Mouse (Mus musculus): ENCODE measurements at regions not wholly inside any gene's neighbourhood (a gene's known extent, or its start where the extent isn't known, plus 50 kb on each side); places are given as distances from the start of the nearest gene placed in this dataset.

DNA sequence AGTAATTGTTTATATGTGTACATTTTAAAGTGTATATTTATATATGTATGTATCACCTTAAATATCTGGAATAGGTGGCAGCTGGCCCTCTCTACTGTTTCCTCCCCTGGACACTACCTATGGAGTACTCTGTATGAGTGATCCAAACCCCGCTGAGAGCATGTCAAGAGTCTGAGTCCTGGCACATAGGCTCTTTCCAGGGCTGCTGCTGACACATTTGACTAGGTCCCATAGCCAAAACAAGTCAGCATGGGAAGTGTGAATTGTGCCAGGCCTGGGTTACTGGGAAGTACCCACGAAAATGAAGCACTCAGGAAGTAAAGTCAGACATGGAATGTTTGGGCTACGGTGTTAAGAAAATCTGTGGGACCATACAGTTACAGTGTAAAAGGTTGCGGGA lies 321.1 kb downstream of the Mef2c start:
- H3K4me1 ChIP-seq (ENCODE audit: control insufficient read depth, insufficient read depth, low read length) = peaks cover 6% of the 10 kb centered on the region
- H3K27ac ChIP-seq (ENCODE audit: low read length) = no peak overlapping the region
- H3K4me3 ChIP-seq (ENCODE audit: low read length) = no peak overlapping the region
- H3K9ac ChIP-seq (ENCODE audit: low read depth, low read length) = no peak overlapping the region
- no peak overlapping the region for H3K4me2 ChIP-seq (ENCODE audit: low read depth, low read length)
- H3K36me3 ChIP-seq (ENCODE audit: control insufficient read depth, insufficient read depth, low read length) = no peaks in the 10 kb centered on the region
- 80% methylated on average over 4 of the region's 4 CpGs for WGBS
- no peaks in the 10 kb centered on the region for H3K9me3 ChIP-seq (ENCODE audit: control insufficient read depth, low read length)
- H3K27me3 ChIP-seq (replicated peaks; ENCODE audit: control insufficient read depth, insufficient read depth, low read length) = no peaks in the 10 kb centered on the region
- ATAC-seq = no peak

DNA sequence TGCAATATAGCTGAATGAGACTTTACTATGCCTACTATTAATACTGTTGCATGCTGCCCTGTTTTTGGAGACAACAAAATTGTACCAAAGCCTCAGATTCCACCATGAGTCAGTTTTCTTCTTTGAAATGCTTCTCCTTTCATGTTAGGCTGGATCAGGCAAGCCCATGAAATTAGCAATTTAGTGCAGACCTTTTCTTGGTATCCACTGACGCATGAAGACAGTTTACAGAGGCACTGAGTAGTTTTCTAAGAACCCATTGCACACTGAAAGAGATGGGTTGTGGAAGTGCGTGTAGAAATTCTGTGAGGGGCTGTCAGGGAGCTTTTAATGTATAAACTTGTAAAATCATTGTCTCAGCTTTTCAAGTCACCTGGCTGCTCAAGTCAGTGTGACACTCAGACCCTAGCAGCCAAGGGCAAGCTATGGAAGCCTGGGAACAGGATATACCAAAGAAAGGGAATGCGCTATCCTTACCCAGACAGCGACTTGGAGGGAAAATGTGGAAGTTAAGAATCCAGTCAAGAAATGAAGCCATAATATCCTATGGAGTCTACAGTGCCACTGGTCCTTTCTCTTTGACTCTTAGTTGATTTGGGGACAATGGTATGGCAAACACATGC lies 323.1 kb downstream of the Mef2c start:
- H3K9me3 ChIP-seq (ENCODE audit: control insufficient read depth, low read length) = no peaks in the 10 kb centered on the region
- no peak for ATAC-seq
- H3K27me3 ChIP-seq (replicated peaks; ENCODE audit: control insufficient read depth, insufficient read depth, low read length) = no peaks in the 10 kb centered on the region
- WGBS = 75% methylated on average over 4 of the region's 4 CpGs
- no peak overlapping the region for H3K27ac ChIP-seq (ENCODE audit: low read length)
- no peaks in the 10 kb centered on the region for H3K4me1 ChIP-seq (ENCODE audit: control insufficient read depth, insufficient read depth, low read length)
- H3K9ac ChIP-seq (ENCODE audit: low read depth, low read length) = no peak overlapping the region
- H3K36me3 ChIP-seq (ENCODE audit: control insufficient read depth, insufficient read depth, low read length) = no peaks in the 10 kb centered on the region
- H3K4me3 ChIP-seq (ENCODE audit: low read length) = no peak overlapping the region
- no peak overlapping the region for H3K4me2 ChIP-seq (ENCODE audit: low read depth, low read length)

DNA sequence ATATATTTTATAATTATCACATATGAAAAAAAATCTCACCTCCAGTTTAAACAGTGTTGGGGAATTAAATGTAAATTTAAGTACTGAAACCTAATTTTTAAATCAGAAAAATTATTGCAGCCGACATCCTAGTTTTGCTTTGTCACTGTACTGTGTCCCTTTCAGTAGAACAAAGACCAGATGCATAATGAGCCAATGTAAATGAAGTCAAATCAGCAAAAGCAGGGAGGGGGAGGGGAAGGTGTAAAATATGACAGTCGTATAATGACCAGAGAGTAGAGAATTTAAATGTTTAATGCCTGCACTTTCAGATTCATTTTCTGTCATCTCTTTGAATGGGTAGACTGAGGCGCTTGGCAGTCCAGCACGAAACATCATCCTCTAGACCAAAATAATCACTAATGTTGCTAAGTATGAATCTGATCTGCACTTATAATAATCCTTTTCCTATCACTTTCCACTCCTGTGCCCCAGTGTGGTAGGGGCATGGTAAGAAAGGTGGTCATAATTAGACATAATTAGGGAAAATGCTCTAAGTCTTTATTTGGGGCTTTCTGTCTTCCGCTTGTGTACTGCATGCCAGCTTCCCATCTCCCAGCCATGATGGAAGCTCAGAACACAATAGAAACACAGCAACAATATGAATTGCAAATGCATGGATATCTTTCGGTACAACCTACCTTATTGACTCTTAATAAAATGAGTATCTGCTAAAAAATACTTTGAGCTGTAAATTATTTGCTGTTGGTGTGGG lies 356.0 kb upstream of the Tmem161b start:
- H3K9ac ChIP-seq (ENCODE audit: low read depth, low read length) = no peak overlapping the region
- H3K4me1 ChIP-seq (ENCODE audit: control insufficient read depth, insufficient read depth, low read length) = no peaks in the 10 kb centered on the region
- H3K4me2 ChIP-seq (ENCODE audit: low read depth, low read length) = no peak overlapping the region
- no peak overlapping the region for H3K4me3 ChIP-seq (ENCODE audit: low read length)
- WGBS = 78% methylated on average over 6 of the region's 6 CpGs
- no peaks in the 10 kb centered on the region for H3K27me3 ChIP-seq (replicated peaks; ENCODE audit: control insufficient read depth, insufficient read depth, low read length)
- ATAC-seq = no peak
- no peaks in the 10 kb centered on the region for H3K36me3 ChIP-seq (ENCODE audit: control insufficient read depth, insufficient read depth, low read length)
- H3K27ac ChIP-seq (ENCODE audit: low read length) = no peak overlapping the region
- H3K9me3 ChIP-seq (ENCODE audit: control insufficient read depth, low read length) = no peaks in the 10 kb centered on the region

DNA sequence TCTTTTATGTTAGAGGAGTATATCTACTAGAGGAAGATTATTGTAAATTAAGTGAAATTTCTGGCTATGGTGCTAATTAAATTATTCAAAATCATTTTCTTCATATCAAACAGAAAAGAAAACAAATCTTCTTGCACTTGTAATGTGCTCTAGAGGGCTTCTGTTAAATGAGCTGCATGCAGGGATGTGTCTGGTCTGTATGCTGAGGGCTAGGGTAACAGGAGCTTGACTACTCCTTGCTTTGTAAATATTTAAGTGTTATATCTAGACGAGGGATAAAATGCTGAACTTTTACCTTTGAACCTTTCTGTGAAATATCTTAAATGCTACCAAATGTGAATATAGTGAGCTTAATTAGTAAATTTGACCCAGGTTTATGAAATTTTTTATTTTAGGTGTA lies 354.9 kb upstream of the Tmem161b start:
- no peak overlapping the region for H3K9ac ChIP-seq (ENCODE audit: low read depth, low read length)
- no peak overlapping the region for H3K27ac ChIP-seq (ENCODE audit: low read length)
- ATAC-seq = no peak
- H3K4me2 ChIP-seq (ENCODE audit: low read depth, low read length) = no peak overlapping the region
- no peak overlapping the region for H3K4me3 ChIP-seq (ENCODE audit: low read length)
- no peaks in the 10 kb centered on the region for H3K36me3 ChIP-seq (ENCODE audit: control insufficient read depth, insufficient read depth, low read length)
- H3K4me1 ChIP-seq (ENCODE audit: control insufficient read depth, insufficient read depth, low read length) = no peaks in the 10 kb centered on the region
- H3K9me3 ChIP-seq (ENCODE audit: control insufficient read depth, low read length) = no peaks in the 10 kb centered on the region
- WGBS = 22% methylated on average over 1 of the region's 1 CpGs
- no peaks in the 10 kb centered on the region for H3K27me3 ChIP-seq (replicated peaks; ENCODE audit: control insufficient read depth, insufficient read depth, low read length)

DNA sequence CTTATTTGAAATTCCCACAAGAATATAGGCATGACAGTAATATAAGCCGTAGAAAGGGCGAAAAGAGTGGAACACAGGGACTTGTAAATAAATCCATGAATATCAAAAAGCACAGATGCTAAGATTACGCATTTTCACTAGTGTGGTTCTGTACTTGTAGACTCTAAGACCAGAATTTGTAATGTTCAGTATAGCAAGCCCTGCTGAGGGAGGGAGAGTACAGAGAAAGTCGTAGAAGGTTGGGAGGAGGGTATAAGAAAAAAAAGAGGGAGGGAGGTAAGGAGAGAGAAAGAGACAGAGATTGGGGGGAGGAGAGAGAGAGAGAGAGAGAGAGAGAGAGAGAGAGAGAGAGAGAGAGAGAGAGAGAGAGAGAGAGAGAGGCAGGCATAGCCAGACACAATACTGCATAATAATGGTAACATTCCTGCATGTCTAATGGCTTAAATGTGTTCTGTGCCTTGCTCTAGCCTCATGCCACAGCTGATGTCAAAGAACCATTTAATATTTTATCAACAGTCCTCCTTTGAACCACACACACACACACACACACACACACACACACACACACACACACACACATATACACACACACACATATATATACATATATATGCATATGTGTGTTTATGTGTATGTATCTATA lies 354.1 kb upstream of the Tmem161b start:
- Histone ChIP-seq H3K27ac (ENCODE audit: low read length) (no peak overlapping the region), H3K9me3 (ENCODE audit: control insufficient read depth, low read length) (no peaks in the 10 kb centered on the region), H3K27me3 (replicated peaks; ENCODE audit: control insufficient read depth, insufficient read depth, low read length) (no peaks in the 10 kb centered on the region), H3K36me3 (ENCODE audit: control insufficient read depth, insufficient read depth, low read length) (no peaks in the 10 kb centered on the region), H3K9ac (ENCODE audit: low read depth, low read length) (no peak overlapping the region), H3K4me3 (ENCODE audit: low read length) (no peak overlapping the region), H3K4me1 (ENCODE audit: control insufficient read depth, insufficient read depth, low read length) (no peaks in the 10 kb centered on the region), H3K4me2 (ENCODE audit: low read depth, low read length) (no peak overlapping the region)
- WGBS = 70% methylated on average over 4 of the region's 4 CpGs
- ATAC-seq = no peak

DNA sequence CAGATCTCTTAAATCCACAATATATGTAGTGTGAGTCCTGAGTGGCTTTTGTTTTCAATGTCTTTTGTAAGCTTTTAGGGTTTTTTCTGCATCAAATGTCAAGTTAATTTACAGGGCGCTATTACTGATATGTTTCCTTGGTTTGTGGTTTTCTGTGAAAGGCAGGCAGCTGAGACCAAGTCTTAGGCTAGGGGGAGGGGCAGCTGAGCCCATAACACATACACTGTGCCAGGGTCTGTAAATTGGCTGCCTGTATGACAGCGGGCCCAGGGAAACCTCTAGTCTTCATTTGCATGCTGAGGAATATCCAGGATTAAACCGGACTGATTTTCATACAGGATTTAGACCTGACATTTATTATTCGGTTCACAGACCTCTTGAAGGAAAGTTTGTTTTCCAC lies 353.2 kb upstream of the Tmem161b start:
- no peaks in the 10 kb centered on the region for H3K27me3 ChIP-seq (replicated peaks; ENCODE audit: control insufficient read depth, insufficient read depth, low read length)
- H3K4me2 ChIP-seq (ENCODE audit: low read depth, low read length) = no peak overlapping the region
- no peak overlapping the region for H3K9ac ChIP-seq (ENCODE audit: low read depth, low read length)
- H3K4me1 ChIP-seq (ENCODE audit: control insufficient read depth, insufficient read depth, low read length) = no peaks in the 10 kb centered on the region
- no peak overlapping the region for H3K27ac ChIP-seq (ENCODE audit: low read length)
- no peaks in the 10 kb centered on the region for H3K36me3 ChIP-seq (ENCODE audit: control insufficient read depth, insufficient read depth, low read length)
- no peak overlapping the region for H3K4me3 ChIP-seq (ENCODE audit: low read length)
- ATAC-seq = no peak
- H3K9me3 ChIP-seq (ENCODE audit: control insufficient read depth, low read length) = no peaks in the 10 kb centered on the region
- WGBS = 52% methylated on average over 4 of the region's 4 CpGs

DNA sequence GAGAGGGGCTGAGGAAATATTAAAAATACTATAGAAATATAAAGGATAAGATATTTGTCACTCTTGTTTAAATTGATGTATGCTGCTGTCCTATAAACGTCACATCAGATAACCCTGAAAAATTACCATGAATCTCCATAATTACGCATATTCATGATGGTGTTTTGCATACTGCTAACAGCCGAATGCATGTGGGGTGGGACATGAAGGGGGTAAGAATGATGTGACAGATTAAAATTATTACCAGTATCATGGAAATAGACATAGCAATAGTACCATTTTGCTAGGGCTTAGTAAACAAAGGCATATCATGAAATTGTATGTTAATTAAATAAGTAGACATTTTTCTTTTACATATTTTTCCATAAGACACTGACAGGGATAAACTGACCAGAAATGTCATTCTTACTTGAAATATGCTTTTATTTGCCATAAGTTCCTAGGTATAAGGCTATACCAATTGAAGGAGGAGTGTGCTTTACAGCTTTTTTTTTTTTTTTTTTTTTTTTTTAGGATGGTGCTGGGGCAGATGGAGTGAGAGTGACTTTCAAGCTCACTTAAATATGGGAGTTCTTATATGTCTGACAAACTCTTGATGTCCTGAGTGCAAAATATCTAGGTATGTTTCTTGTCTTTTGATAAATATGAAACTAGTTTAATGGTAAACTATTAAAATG lies 349.8 kb upstream of the Tmem161b start:
- no peaks in the 10 kb centered on the region for H3K36me3 ChIP-seq (ENCODE audit: control insufficient read depth, insufficient read depth, low read length)
- H3K4me2 ChIP-seq (ENCODE audit: low read depth, low read length) = no peak overlapping the region
- H3K27ac ChIP-seq (ENCODE audit: low read length) = no peak overlapping the region
- no peaks in the 10 kb centered on the region for H3K4me1 ChIP-seq (ENCODE audit: control insufficient read depth, insufficient read depth, low read length)
- no peak for ATAC-seq
- no peak overlapping the region for H3K9ac ChIP-seq (ENCODE audit: low read depth, low read length)
- no peak overlapping the region for H3K4me3 ChIP-seq (ENCODE audit: low read length)
- no peaks in the 10 kb centered on the region for H3K9me3 ChIP-seq (ENCODE audit: control insufficient read depth, low read length)
- WGBS = 62% methylated on average over 3 of the region's 3 CpGs
- no peaks in the 10 kb centered on the region for H3K27me3 ChIP-seq (replicated peaks; ENCODE audit: control insufficient read depth, insufficient read depth, low read length)

DNA sequence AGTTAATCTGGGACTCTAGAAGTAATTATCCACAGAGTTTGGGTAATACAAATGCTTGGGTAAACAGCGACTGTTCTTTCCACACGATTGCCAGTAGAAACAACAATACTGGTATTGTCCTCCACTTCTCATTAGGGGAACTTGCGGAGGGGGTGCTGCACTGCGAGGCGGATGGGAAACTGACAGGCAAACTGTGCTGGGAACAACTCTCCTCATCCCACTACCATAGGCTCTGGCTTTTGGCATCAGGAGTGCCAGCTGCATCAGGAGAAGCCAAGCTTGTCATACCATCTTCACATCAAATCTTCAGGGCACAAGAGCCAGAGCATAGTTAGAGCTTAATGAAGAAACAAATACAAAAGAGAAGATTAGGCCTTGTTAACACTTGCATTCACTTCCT lies 349.2 kb upstream of the Tmem161b start:
- H3K9ac ChIP-seq (ENCODE audit: low read depth, low read length) = no peak overlapping the region

DNA sequence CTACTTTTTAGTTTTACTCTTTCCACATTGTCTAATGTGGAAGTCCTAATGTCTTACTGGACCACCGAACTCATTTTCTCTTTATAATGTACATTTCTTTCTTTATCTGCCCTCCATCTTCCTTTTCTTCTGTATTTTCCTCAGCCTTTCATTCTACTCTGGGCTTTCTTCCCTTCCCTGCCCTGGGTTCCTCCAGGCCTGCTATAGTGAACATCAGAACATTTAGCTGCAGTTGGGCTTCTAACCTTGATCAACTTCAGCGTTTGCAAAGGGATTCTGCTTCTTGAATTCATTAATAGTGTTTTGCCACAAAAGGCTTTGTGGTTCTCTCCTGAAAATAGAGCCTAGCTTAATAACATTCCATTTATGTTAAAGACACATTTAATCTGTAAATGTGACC lies 342.5 kb upstream of the Tmem161b start:
- 83% methylated on average over 2 of the region's 2 CpGs for WGBS

More for the DNA sequence above, 349.2 kb upstream of the Tmem161b start:
- H3K4me3 ChIP-seq (ENCODE audit: low read length) = no peak overlapping the region
- WGBS = 37% methylated on average over 5 of the region's 5 CpGs
- no peak overlapping the region for H3K4me2 ChIP-seq (ENCODE audit: low read depth, low read length)
- ATAC-seq = no peak
- no peaks in the 10 kb centered on the region for H3K9me3 ChIP-seq (ENCODE audit: control insufficient read depth, low read length)
- no peaks in the 10 kb centered on the region for H3K4me1 ChIP-seq (ENCODE audit: control insufficient read depth, insufficient read depth, low read length)
- no peaks in the 10 kb centered on the region for H3K36me3 ChIP-seq (ENCODE audit: control insufficient read depth, insufficient read depth, low read length)
- H3K27me3 ChIP-seq (replicated peaks; ENCODE audit: control insufficient read depth, insufficient read depth, low read length) = no peaks in the 10 kb centered on the region
- no peak overlapping the region for H3K27ac ChIP-seq (ENCODE audit: low read length)

More for the DNA sequence above, 342.5 kb upstream of the Tmem161b start:
- Histone ChIP-seq H3K9me3 (ENCODE audit: control insufficient read depth, low read length) (no peaks in the 10 kb centered on the region), H3K4me1 (ENCODE audit: control insufficient read depth, insufficient read depth, low read length) (no peaks in the 10 kb centered on the region), H3K27me3 (replicated peaks; ENCODE audit: control insufficient read depth, insufficient read depth, low read length) (no peaks in the 10 kb centered on the region), H3K4me3 (ENCODE audit: low read length) (no peak overlapping the region), H3K36me3 (ENCODE audit: control insufficient read depth, insufficient read depth, low read length) (no peaks in the 10 kb centered on the region), H3K9ac (ENCODE audit: low read depth, low read length) (no peak overlapping the region), H3K27ac (ENCODE audit: low read length) (no peak overlapping the region), H3K4me2 (ENCODE audit: low read depth, low read length) (no peak overlapping the region)
- no peak for ATAC-seq
